Mouse (Mus musculus) kidney, postnatal 14 days (tissue): Measurements from ENCODE around the gene Csrp1.

Experiments used
- DNase-seq: peaks from one replicate; pipeline ENCODE4 v3.0.0; 2022; ENCODE audit warnings: mixed read lengths

Gene Csrp1

GRCm38 (mm10) chr1:135719983-135720382 is at the start of gene Csrp1:
Gene Csrp1 (plus strand): TSS chr1:135720061.
- DNase-seq: no peak

DNA sequence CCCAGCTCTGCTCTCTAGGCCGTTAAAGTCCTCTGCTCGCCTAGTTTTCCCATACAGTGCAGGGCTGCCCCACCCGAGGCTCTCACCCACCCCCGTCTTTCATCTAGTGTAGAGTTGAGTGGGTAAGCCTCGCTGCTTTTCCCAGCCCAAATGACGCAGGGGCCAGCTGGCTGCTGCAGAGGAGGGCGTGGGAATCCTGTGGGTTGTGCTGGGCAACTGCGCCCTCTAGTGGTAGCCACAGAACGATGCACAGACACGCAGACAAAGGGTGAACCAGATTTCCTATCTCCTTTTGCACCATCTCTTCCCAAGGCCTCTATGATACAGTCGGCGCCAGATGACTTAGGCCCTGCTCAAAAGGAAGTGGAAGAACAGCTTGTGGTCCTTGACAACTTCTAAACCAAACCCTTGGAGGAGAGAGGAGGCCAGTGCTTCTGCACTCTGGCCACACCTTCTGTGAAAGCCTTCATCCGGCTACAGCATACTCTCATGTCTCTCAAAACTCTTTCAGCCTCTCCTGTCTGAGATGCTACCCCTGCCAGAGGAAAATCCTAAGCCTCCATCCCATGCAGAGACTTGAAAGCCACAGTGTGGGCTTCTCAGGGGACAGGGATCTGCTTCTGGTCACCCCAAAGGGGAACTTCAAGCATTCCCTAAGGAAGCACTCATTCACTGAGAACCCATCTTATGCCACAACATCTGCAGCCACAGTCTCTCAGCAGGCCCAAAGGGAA is 49.3 kb upstream of the Csrp1 start:
- DNase-seq: peak; percentile 87

GRCm38 (mm10) chr1:135671406-135671805 is 48.5 kb upstream of the Csrp1 start:
- DNase-seq: no peak

DNA sequence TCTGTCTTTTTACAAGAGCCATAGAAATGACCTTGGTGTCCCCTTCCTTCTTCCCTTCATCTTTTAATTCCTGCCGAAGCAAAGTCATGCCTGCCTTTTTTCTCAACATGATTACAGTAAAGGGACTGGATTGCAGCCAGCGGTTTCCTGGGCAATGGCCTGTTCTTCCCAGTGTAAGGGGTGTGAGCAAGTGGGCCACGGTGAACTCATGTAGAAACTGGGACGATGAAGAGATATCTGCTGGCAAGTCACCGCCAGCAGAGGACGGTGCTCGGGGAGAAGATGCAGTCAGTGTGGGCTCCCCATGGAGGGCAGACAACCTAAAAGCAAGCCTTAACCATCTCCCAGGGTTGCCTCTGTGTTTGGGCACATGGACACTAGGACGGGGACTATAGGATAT is 47.9 kb upstream of the Csrp1 start:
- DNase-seq: peak; percentile 47

- DNase-seq: no peak
Measured at GRCm38 (mm10) chr1:135672374-135672773, 47.5 kb upstream of the Csrp1 start.

DNA sequence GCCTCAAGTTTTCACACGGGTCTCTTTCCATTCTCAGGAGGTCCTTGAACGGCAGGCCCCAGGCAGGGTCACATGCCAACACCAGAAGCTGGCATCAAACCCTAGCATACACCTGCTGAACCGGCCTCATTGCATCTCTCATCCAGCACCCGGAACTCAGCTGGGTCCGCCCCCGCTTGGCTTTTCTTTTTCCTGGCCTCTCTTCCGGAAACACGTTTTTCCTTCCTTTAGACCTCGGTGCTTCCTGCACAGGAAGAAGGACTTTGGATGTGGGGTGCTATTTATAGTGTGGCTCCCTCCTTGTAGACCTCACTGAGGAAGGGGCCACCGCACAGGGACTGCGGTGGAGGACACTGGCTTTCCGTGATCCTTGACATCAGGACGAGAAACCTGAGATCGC is 46.4 kb upstream of the Csrp1 start:
- DNase-seq: peak; percentile 55

DNA sequence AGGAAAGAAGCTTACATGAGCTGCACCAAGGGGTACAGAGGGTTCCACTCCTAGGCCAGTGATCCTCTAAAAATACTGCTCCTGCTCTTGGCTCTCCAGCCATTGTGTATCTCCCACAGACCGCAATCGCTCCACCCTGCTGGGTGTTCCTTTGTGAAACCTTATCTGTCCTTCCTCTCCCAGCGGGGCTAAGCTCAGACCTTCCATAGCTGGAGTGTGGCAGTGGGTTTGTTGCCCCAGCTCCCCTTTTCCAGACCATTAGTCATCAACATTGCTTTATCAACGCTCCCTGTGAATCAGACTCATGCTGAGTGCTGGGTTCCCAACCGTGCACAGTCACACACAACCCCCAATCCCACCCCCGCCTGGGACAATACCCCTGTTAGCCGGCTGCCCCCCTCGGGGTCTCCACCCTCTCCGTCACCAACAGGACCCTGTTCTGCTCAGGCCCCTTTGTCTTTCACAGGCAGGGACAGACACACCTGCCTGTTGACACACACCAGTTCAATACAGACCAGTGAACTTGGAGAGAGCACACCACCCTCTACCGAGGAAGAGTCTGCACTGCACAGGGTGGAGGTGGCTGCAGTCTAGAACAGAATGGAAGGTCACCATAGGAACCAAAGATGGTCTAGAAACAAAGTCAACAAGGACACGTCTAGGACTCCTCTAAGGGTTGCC is 44.3 kb upstream of the Csrp1 start:
- no peak for DNase-seq

DNA sequence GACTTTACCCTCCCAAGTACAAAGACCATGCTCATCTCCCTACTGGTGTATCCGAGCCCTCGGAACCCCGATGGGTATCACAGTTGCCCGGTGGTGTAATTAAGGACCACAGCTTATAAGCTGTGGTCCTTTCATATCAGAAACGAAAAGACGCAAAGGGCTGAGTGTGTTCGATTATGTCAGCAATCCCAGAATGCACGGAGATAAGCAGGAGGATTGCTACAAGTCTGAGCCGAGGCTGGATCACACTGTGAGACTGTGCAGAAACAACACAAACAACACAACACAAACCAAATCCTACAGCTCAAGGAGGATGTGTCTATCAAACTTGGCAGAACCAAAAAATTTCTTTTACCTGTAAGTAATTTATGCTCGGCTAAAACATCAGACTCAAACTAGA is 43.6 kb upstream of the Csrp1 start:
- no peak for DNase-seq

- DNase-seq: no peak
Measured at GRCm38 (mm10) chr1:135676938-135677682, 42.8 kb upstream of the Csrp1 start.

- DNase-seq: no peak
Measured at GRCm38 (mm10) chr1:135678145-135678544, 41.7 kb upstream of the Csrp1 start.

DNA sequence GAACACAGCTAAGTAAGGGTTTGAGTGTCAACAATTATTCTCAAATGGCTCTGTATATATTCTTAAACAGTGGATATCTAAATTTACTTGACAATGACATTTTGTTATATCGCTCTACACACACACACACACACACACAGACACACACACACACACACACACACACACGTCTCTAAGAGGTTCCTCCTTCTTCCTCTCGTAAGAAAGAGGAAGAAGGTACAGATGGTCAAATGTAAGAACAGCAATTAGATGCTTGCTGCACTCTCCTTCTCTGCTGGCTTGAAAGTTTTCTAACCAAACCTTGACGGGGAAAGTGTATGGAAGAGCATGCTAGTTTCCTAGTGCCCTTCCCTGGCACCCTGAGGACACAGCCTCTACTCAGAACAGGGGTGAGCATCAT is 39.1 kb upstream of the Csrp1 start:
- no peak for DNase-seq

DNA sequence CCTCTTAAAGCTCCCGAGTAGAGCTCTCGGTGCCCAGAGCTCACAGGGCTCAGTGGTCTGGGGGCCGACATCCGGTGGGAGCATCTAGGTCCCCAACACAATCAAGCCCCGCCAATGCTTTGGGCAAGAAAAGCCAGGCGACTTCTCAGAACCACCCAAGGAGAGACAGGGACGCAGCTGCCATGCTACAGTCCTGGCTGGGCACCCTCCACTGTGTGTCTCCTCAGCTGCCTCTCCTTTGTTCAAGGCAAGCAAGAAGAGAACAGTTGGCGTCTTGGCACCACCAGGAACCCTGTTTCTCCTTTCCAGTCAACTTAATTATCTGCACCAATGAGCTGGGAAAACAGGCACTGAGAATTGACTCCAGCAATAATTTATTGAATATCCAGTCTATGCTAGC is 38.7 kb upstream of the Csrp1 start:
- DNase-seq: no peak

GRCm38 (mm10) chr1:135684895-135685294 is 35.0 kb upstream of the Csrp1 start:
- no peak for DNase-seq

DNA sequence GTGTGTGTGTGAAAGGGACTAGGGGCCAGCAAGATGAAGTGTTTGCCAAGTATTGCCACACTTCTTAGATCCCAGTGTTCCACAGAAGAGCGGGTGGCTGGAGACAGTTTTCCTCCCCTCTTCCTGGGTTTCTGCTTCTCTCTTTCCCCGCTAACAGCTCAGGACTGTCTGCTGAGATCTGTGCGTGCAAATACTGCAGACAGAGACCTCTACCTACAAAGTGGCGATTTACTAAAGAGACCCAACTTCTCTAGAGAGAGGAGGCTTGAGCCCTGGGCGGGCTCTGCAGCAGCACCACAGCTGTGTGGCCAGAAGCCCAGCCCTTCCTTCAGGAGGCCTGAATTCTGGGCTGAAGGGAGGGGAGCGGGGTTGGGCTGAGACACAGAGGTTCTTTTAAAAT is 34.5 kb upstream of the Csrp1 start:
- no peak for DNase-seq

GRCm38 (mm10) chr1:135686792-135687510 is 32.9 kb upstream of the Csrp1 start:
- DNase-seq: peak; percentile 60

- DNase-seq: peak; percentile 92
Measured at GRCm38 (mm10) chr1:135687771-135688492, 31.9 kb upstream of the Csrp1 start.

GRCm38 (mm10) chr1:135688686-135689085 is 31.2 kb upstream of the Csrp1 start:
- no peak for DNase-seq

GRCm38 (mm10) chr1:135690784-135691416 is 29.0 kb upstream of the Csrp1 start:
- peak; percentile 42 for DNase-seq

DNA sequence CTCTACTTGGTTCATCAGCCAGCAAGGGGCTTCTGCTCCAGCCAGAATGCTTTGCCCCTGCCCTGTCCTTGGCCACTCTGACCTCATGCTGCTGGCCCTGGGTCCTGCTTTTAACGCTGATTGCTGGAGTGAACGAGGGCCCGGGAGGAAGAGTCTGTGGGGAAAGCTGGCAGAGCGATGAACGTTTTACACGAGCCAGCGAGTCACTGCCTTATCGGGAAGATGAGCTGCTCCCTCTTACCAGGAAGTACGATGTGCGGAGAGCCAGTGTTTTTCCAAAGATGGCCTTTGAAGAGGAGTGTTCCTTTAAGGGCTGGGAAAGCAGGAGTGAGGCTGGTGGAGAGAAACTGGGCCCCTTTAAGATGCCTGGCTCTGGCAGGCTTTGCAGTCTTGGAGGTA is 28.4 kb upstream of the Csrp1 start:
- DNase-seq: peak; percentile 40

DNA sequence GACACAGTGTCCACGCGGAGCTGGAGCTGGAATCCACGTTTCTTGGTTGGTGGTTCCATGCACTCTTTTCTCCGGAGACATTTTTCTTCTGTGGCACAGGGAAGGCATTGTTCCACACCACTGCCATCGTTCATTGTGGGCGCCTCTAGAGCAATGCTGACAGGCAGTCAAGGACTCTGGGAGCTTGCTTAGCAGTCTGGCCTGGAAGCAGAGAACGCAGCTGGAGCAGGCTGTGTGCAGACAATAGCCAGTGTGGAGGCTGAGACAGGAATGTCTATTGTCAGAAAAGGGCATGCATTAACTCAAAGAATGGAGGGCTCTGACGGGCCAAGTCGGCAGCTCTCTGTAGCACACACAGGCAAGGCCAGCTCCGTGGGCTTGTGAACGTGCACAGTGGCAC is 25.7 kb upstream of the Csrp1 start:
- DNase-seq: no peak

GRCm38 (mm10) chr1:135697462-135697861 is 22.4 kb upstream of the Csrp1 start:
- DNase-seq: no peak

DNA sequence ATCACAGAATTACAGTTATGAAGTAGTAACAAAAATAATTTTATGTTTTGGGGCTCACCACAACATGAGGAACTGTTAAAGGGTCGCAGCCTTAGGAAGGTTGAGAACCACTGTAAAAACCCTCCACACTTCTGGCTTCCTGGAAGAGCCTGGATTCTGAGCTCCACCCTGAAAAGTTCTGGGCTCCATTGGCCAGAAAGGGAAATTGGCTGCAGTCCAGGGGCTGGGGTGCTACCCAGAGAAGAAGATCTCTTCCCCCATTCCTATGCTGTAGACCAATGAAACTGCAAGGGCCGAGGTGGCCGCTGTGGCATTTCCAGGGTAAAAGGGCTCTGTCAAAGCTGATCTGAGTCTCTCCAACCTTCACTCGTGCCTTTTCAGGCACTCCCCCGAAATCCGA is 21.8 kb upstream of the Csrp1 start:
- DNase-seq: no peak
